8 mouse cellular contexts compared by ENCODE assay signal in the genomic region with DNA sequence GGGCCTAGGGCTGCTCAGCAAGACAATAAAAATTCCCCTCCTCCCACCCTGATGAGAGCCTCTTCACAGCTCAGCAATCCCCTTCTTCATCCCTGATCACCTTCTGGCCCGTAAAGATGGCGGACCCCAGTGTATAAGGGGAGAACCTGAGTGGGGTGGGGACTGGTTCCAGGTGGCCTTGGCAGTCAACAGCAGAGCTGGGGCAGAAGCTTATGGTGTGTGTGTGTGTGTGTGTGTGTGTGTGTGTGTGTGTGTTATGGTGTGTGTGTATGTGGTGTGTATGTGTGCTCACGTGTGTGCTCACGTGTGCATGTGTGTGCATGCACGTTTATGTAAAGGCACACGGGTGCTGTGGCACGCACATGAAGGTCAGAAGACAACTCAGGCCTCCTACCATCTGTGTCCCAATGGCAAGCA. TPM values are rescaled to one million over a fixed set of nuclear protein-coding genes. Genes with fewer than 3 reads are reported as not detected.
A peak's percentile ranks its signal among the peaks of the same experiment; 100 is the strongest.
DNase-seq lines count a peak whose midpoint lies in the region; ATAC-seq and TF ChIP-seq lines count a peak whose summit lies in the region.

No protein-coding gene starts in this region.

- peak; percentile 24 for DNase-seq in lung, postnatal 0 days (ENCODE audit: low spot score)
- DNase-seq in lung, postnatal 14 days: no peak
- DNase-seq in liver, embryonic 13.5 days: no peak
- no peak for DNase-seq in left cerebral cortex, postnatal 25 days (ENCODE audit: low spot score in 2 of 2)
- no peak for DNase-seq in frontal cortex, postnatal 10 days (ENCODE audit: low spot score in 2 of 2)
- no peak for DNase-seq in frontal cortex, adult 2 months (ENCODE audit: extremely low spot score in 1 of 2, low spot score in 1 of 2)

- peaks cover 9% of the 10 kb centered on the region for H3K36me3 ChIP-seq in lung, postnatal 0 days (ENCODE audit: insufficient read depth, low read length)
- H3K36me3 ChIP-seq in forebrain, embryonic 13.5 days (ENCODE audit: poor library complexity, severe bottlenecking): peaks cover 4% of the 10 kb centered on the region; the same call in 1 of the 2 replicates
- peaks cover 56% of the 10 kb centered on the region for H3K36me3 ChIP-seq in liver, embryonic 13.5 days
- H3K36me3 ChIP-seq in stomach, embryonic 16.5 days (ENCODE audit: control insufficient read depth, insufficient read depth, low read length): peaks cover 10% of the 10 kb centered on the region; the same call in 1 of the 2 replicates

- peak overlapping the region; percentile 83 for H3K4me2 ChIP-seq in lung, postnatal 0 days (replicated peaks; ENCODE audit: low read depth, low read length)
- H3K4me2 ChIP-seq in forebrain, embryonic 13.5 days: peak overlapping the region; percentile 66
- H3K4me2 ChIP-seq in liver, embryonic 13.5 days: peak overlapping the region; percentile 94
- peak overlapping the region; percentile 85 for H3K4me2 ChIP-seq in stomach, embryonic 16.5 days (ENCODE audit: low read depth, low read length)

- no peak for ATAC-seq in lung, postnatal 0 days
- ATAC-seq in forebrain, embryonic 13.5 days: no peak
- ATAC-seq in liver, embryonic 13.5 days (ENCODE audit: low read depth): no peak
- no peak for ATAC-seq in stomach, embryonic 16.5 days (ENCODE audit: insufficient read depth, low FRiP score)

- WGBS in lung, postnatal 0 days: 72% methylated on average over 7 of the region's 7 CpGs
- WGBS in forebrain, embryonic 13.5 days: 92% methylated on average over 7 of the region's 7 CpGs
- 51% methylated on average over 7 of the region's 7 CpGs for WGBS in liver, embryonic 13.5 days (ENCODE audit: insufficient replicate concordance)
- 71% methylated on average over 7 of the region's 7 CpGs for WGBS in stomach, embryonic 16.5 days

- no peak for TF ChIP-seq EP300 in lung, postnatal 0 days (IDR thresholded peaks at IDR 0.05)

- peak overlapping the region; percentile 58 for H3K9ac ChIP-seq in lung, postnatal 0 days (replicated peaks; ENCODE audit: low read depth)
- no peak overlapping the region for H3K9ac ChIP-seq in forebrain, embryonic 13.5 days
- peak overlapping the region; percentile 98 for H3K9ac ChIP-seq in liver, embryonic 13.5 days
- H3K9ac ChIP-seq in stomach, embryonic 16.5 days (ENCODE audit: low read length): peak overlapping the region; percentile 73

- intact Hi-C loops in left cerebral cortex, postnatal 25 days (cut with DNase I): no loop called here

- peak overlapping the region; percentile 57 for H3K4me3 ChIP-seq in lung, postnatal 0 days (ENCODE audit: low read depth, low read length)
- peak overlapping the region; percentile 38; the same call in 1 of the 2 replicates for H3K4me3 ChIP-seq in forebrain, embryonic 13.5 days
- H3K4me3 ChIP-seq in liver, embryonic 13.5 days (replicated peaks): peak overlapping the region; percentile 80
- peak overlapping the region; percentile 53 for H3K4me3 ChIP-seq in stomach, embryonic 16.5 days (replicated peaks; ENCODE audit: low read length)

- peak overlapping the region; percentile 87 for H3K27ac ChIP-seq in lung, postnatal 0 days (ENCODE audit: low read length)
- no peak overlapping the region for H3K27ac ChIP-seq in forebrain, embryonic 13.5 days
- peak overlapping the region; percentile 94 for H3K27ac ChIP-seq in liver, embryonic 13.5 days
- H3K27ac ChIP-seq in stomach, embryonic 16.5 days (ENCODE audit: low read length): peak overlapping the region; percentile 80

- 0 out of 2 replicates have a peak, but pooled peaks cover 5% of the 10 kb centered on the region for H3K4me1 ChIP-seq in lung, postnatal 0 days (ENCODE audit: insufficient read depth, low read depth, low read length)
- H3K4me1 ChIP-seq in forebrain, embryonic 13.5 days: peaks cover 34% of the 10 kb centered on the region
- H3K4me1 ChIP-seq in liver, embryonic 13.5 days (replicated peaks): peaks cover 67% of the 10 kb centered on the region
- peaks cover 34% of the 10 kb centered on the region for H3K4me1 ChIP-seq in stomach, embryonic 16.5 days (ENCODE audit: control insufficient read depth, insufficient read depth, low read length)

- TF ChIP-seq CTCF in lung, postnatal 0 days (IDR thresholded peaks at IDR 0.05): no peak

- H3K27me3 ChIP-seq in lung, postnatal 0 days (replicated peaks; ENCODE audit: insufficient read depth, low read length): no peaks in the 10 kb centered on the region
- peaks cover 9% of the 10 kb centered on the region; the same call in 1 of the 2 replicates for H3K27me3 ChIP-seq in forebrain, embryonic 13.5 days
- H3K27me3 ChIP-seq in liver, embryonic 13.5 days: no peaks in the 10 kb centered on the region
- H3K27me3 ChIP-seq in stomach, embryonic 16.5 days (ENCODE audit: control insufficient read depth, insufficient read depth, low read length): no peaks in the 10 kb centered on the region

- H3K9me3 ChIP-seq in lung, postnatal 0 days (ENCODE audit: low read length): no peaks in the 10 kb centered on the region
- H3K9me3 ChIP-seq in forebrain, embryonic 13.5 days (replicated peaks): no peaks in the 10 kb centered on the region
- no peaks in the 10 kb centered on the region for H3K9me3 ChIP-seq in liver, embryonic 13.5 days (replicated peaks)
- no peaks in the 10 kb centered on the region for H3K9me3 ChIP-seq in stomach, embryonic 16.5 days (replicated peaks; ENCODE audit: control insufficient read depth, low read length)

RNA-seq across cellular contexts. Expression of a gene that starts 1.3 kb away (rescaled TPM):
- polyA plus RNA-seq in lung, postnatal 0 days (2015; fragmentation: Nextera tagmentation; extraction: Ambion mirVana): 528 and 617 TPM in 2 replicates
- polyA plus RNA-seq in forebrain, embryonic 13.5 days (2015; fragmentation: Nextera tagmentation; extraction: Ambion mirVana): 43.9 and 46.0 TPM in 2 replicates
- 673 and 808 TPM in 2 replicates for polyA plus RNA-seq in liver, embryonic 13.5 days (2015; fragmentation: Nextera tagmentation; extraction: Ambion mirVana)
- 351 and 400 TPM in 2 replicates for polyA plus RNA-seq in stomach, embryonic 16.5 days (2015; fragmentation: Nextera tagmentation; extraction: Ambion mirVana)
- 10 to 100 TPM; 77.1 to 78.9 TPM for total RNA-seq in left cerebral cortex, postnatal 25 days (2021)
- 39.8 and 53.5 TPM in 2 replicates for polyA plus RNA-seq in frontal cortex, adult 2 months (2012; rRNA removed)

RNA-seq across cellular contexts. Expression of a gene that starts 20.3 kb away (rescaled TPM):
- 13.7 and 13.8 TPM in 2 replicates for polyA plus RNA-seq in lung, postnatal 0 days (2015; fragmentation: Nextera tagmentation; extraction: Ambion mirVana)
- polyA plus RNA-seq in forebrain, embryonic 13.5 days (2015; fragmentation: Nextera tagmentation; extraction: Ambion mirVana): 2.1 and 3.7 TPM in 2 replicates
- 2.5 TPM in 2 replicates for polyA plus RNA-seq in liver, embryonic 13.5 days (2015; fragmentation: Nextera tagmentation; extraction: Ambion mirVana)
- polyA plus RNA-seq in stomach, embryonic 16.5 days (2015; fragmentation: Nextera tagmentation; extraction: Ambion mirVana): 0.99 and 1.0 TPM in 2 replicates
- under 1 TPM; 0.25 to 0.60 TPM for total RNA-seq in left cerebral cortex, postnatal 25 days (2021)
- 0.98 and 1.7 TPM in 2 replicates for polyA plus RNA-seq in frontal cortex, adult 2 months (2012; rRNA removed)

RNA-seq across cellular contexts. Expression of a gene that starts 21.6 kb away (rescaled TPM):
- polyA plus RNA-seq in lung, postnatal 0 days (2015; fragmentation: Nextera tagmentation; extraction: Ambion mirVana): 0.08 and 0.15 TPM in 2 replicates
- polyA plus RNA-seq in forebrain, embryonic 13.5 days (2015; fragmentation: Nextera tagmentation; extraction: Ambion mirVana): not detected in 2 replicates
- polyA plus RNA-seq in liver, embryonic 13.5 days (2015; fragmentation: Nextera tagmentation; extraction: Ambion mirVana): not detected in 2 replicates
- polyA plus RNA-seq in stomach, embryonic 16.5 days (2015; fragmentation: Nextera tagmentation; extraction: Ambion mirVana): 0.10 and 0.11 TPM in 2 replicates
- total RNA-seq in left cerebral cortex, postnatal 25 days (2021): 1 to 10 TPM; 2.4 to 2.5 TPM
- polyA plus RNA-seq in frontal cortex, adult 2 months (2012; rRNA removed): 3.4 and 3.8 TPM in 2 replicates

RNA-seq across cellular contexts. Expression of a gene that starts 42.4 kb away (rescaled TPM):
- 17.0 and 18.2 TPM in 2 replicates for polyA plus RNA-seq in lung, postnatal 0 days (2015; fragmentation: Nextera tagmentation; extraction: Ambion mirVana)
- 17.0 TPM in 2 replicates for polyA plus RNA-seq in forebrain, embryonic 13.5 days (2015; fragmentation: Nextera tagmentation; extraction: Ambion mirVana)
- 14.0 and 14.3 TPM in 2 replicates for polyA plus RNA-seq in liver, embryonic 13.5 days (2015; fragmentation: Nextera tagmentation; extraction: Ambion mirVana)
- 28.6 and 34.3 TPM in 2 replicates for polyA plus RNA-seq in stomach, embryonic 16.5 days (2015; fragmentation: Nextera tagmentation; extraction: Ambion mirVana)
- total RNA-seq in left cerebral cortex, postnatal 25 days (2021): 10 to 100 TPM; 10.2 to 11.2 TPM
- polyA plus RNA-seq in frontal cortex, adult 2 months (2012; rRNA removed): 8.8 and 9.3 TPM in 2 replicates
